Mouse (Mus musculus): ENCODE results near the gene Gm4756. TPM values are rescaled to one million over a fixed set of nuclear protein-coding genes. Genes with fewer than 3 reads are reported as not detected.
"Not testable (repeated sequence)": the region's sequence is repeated elsewhere in the genome, so short reads cannot be mapped to it uniquely, and the experiment has no call there.

Gm4756 gene
- not detected in 2 replicates for polyA plus RNA-seq (2016; fragmentation: Nextera tagmentation; extraction: Ambion mirVana)

DNA sequence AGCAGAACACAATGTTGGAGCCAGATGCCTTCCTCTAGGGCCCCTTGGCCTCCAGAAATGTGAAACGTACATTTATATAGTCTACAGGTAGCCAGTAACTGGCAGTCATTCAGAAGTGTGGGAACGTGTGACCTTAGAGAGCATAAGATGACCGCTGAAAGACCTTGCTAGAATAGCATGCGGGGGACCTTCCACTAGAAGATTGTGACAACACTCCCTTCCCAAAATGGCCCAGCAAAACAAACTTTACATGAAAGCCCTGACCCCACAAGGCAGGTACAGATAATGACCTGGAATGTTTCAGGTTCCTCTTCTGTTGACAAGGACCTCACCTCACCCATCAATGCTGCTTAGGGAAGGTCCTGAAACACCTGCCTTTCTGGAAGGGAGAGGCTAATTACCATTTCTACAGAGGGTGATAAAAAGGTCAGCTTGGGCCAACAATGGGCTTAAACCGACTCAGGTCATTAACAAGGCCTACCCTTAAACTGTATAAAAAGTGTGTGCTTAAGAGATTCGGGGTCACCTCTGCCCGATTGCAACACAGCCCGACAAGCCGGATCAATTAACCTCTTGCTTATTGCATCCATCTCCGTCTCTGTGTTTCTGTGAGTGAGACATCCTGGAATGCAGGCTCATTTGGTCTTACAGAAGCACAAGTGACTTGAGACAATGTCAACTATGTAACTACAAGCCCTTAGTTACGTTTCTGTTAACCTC is at the start of gene Gm4756:
Gene Gm4756, minus strand, starts transcription at position 51 of the 720 bp plus-strand sequence.
- no peak within 1 kb of the TSS for H3K9ac ChIP-seq
- no peak for ATAC-seq (ENCODE audit: insufficient number of reproducible peaks, insufficient read depth, low FRiP score, low TSS enrichment)
- H3K4me1 ChIP-seq: no peaks in the 10 kb centered on the region
- H3K36me3 ChIP-seq: no peaks in the 10 kb centered on the region
- no peak within 1 kb of the TSS for H3K4me2 ChIP-seq (replicated peaks)
- 0 out of 2 replicates have a peak, but pooled peaks cover 4% of the 10 kb centered on the region for H3K9me3 ChIP-seq
- no peak within 1 kb of the TSS for H3K27ac ChIP-seq
- no peaks in the 10 kb centered on the region for H3K27me3 ChIP-seq
- WGBS: 76% methylated on average over 11 of the region's 11 CpGs
- H3K4me3 ChIP-seq: no peak within 1 kb of the TSS

DNA sequence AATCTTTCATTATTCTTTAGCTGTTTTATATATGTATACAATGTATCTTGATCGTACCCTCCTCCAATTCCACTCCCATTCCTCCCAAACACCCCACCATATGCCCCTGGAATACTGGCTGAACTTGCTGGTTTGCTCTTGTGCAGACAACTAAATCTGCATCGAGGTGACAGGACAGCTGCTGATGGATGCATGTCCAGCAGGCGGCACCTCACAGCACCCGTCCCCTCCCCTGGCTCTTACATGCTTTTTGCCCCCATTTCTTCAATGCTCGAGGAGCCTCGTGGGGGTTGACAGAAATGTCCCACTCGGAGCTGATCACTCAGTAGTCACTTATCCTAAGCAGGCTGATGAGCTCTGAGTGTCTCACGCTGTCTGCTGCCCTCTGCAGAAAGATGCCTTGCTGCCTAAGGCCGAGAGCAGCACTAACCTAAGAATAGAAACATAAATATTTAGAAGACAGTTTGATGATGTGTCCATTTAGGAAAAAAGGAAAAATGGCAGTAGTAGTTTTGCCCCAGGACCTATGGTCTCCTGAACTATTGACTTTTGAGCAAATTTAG is 45.5 kb upstream of the Gm4756 start:
- no peak overlapping the region for H3K4me3 ChIP-seq
- no peak overlapping the region for H3K4me2 ChIP-seq (replicated peaks)
- no peaks in the 10 kb centered on the region for H3K9me3 ChIP-seq
- no peaks in the 10 kb centered on the region for H3K36me3 ChIP-seq
- no peak for ATAC-seq (ENCODE audit: insufficient number of reproducible peaks, insufficient read depth, low FRiP score, low TSS enrichment)
- no peak overlapping the region for H3K27ac ChIP-seq
- no peaks in the 10 kb centered on the region for H3K4me1 ChIP-seq
- 48% methylated on average over 9 of the region's 9 CpGs for WGBS
- no peak overlapping the region for H3K9ac ChIP-seq
- no peaks in the 10 kb centered on the region for H3K27me3 ChIP-seq

GRCm38 (mm10) chr12:72694438-72694837 is 45.0 kb upstream of the Gm4756 start:
- Histone ChIP-seq H3K4me3 (no peak overlapping the region), H3K36me3 (no peaks in the 10 kb centered on the region), H3K27ac (no peak overlapping the region), H3K9me3 (no peaks in the 10 kb centered on the region), H3K4me2 (replicated peaks) (no peak overlapping the region), H3K4me1 (no peaks in the 10 kb centered on the region), H3K9ac (no peak overlapping the region), H3K27me3 (no peaks in the 10 kb centered on the region)
- 75% methylated on average over 12 of the region's 12 CpGs for WGBS
- ATAC-seq (ENCODE audit: insufficient number of reproducible peaks, insufficient read depth, low FRiP score, low TSS enrichment): no peak

DNA sequence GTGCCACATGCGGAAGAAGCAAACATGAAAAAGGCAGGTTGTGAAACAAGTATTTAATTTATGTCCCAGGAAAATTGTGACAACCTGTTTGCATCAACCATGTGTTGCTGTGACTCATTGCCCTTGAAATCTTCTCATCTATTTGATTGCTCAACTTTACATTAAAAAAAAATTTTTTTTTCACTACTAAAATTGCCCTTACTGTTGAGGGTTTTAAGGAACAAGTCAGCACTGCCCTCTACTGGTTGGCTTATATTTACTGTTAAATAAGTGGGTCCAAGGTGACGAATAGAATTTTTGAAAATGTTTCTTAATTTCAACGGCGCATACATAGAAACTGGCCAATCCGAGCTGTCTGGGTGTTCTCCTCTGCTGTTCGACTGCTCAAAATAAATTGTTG is 44.4 kb upstream of the Gm4756 start:
- Histone ChIP-seq H3K4me1 (no peaks in the 10 kb centered on the region), H3K9me3 (no peaks in the 10 kb centered on the region), H3K36me3 (no peaks in the 10 kb centered on the region), H3K27ac (no peak overlapping the region), H3K4me2 (replicated peaks) (no peak overlapping the region), H3K4me3 (no peak overlapping the region), H3K27me3 (no peaks in the 10 kb centered on the region), H3K9ac (no peak overlapping the region)
- 44% methylated on average over 6 of the region's 6 CpGs for WGBS
- ATAC-seq (ENCODE audit: insufficient number of reproducible peaks, insufficient read depth, low FRiP score, low TSS enrichment): no peak

DNA sequence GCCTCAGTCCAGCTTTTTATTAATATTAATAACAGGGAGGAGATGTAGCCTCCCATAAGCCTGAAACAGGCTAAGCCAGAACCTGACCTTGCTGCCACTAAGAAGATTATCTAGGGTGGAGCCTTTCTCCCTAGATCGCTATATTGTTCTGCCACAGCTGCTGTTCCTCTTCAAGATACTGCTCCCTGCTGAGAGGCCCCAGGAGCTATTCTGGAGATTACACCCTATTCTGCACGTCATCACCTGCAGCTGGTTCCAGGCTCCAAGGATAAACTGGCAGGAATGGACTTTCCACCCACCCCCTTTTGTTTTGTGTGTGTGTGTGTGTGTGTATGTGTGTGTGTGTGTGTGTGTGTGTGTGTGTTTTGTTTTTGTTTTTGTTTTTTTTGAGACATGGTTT is 38.8 kb upstream of the Gm4756 start:
- 47% methylated on average over 2 of the region's 2 CpGs for WGBS

DNA sequence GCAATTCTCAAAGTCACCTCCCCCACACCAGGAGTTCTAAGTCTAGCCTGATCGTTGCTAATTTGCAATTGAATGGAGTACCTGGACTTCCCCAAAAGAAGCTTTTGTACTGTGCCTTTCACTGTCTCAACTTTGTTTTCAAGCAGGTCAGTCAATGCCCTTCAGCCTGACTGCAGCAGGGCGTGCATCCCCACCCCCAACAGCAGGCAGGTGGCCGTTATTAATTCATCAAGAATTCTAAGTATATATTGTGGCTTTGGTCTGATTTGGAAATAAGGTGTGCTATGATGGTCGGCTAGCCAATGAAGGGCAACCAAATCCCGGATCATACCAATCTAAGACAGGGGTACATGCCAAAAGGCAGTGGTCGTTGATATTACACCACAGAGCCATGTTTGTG is 38.3 kb upstream of the Gm4756 start:
- H3K4me3 ChIP-seq; ATAC-seq (ENCODE audit: insufficient number of reproducible peaks, insufficient read depth, low FRiP score, low TSS enrichment); H3K27ac ChIP-seq; H3K9me3 ChIP-seq; H3K27me3 ChIP-seq; H3K4me2 ChIP-seq (replicated peaks); H3K4me1 ChIP-seq; H3K9ac ChIP-seq; H3K36me3 ChIP-seq: not testable (repeated sequence)
- 25% methylated on average over 6 of the region's 6 CpGs for WGBS

More for the DNA sequence above, 38.8 kb upstream of the Gm4756 start:
- ATAC-seq (ENCODE audit: insufficient number of reproducible peaks, insufficient read depth, low FRiP score, low TSS enrichment); H3K27ac ChIP-seq; H3K36me3 ChIP-seq; H3K27me3 ChIP-seq; H3K4me1 ChIP-seq; H3K4me2 ChIP-seq (replicated peaks); H3K4me3 ChIP-seq; H3K9me3 ChIP-seq; H3K9ac ChIP-seq: not testable (repeated sequence)

GRCm38 (mm10) chr12:72686566-72686965 is 37.1 kb upstream of the Gm4756 start:
- WGBS: 70% methylated on average over 4 of the region's 4 CpGs
- H3K9me3 ChIP-seq; H3K4me3 ChIP-seq; ATAC-seq (ENCODE audit: insufficient number of reproducible peaks, insufficient read depth, low FRiP score, low TSS enrichment); H3K4me2 ChIP-seq (replicated peaks); H3K27me3 ChIP-seq; H3K9ac ChIP-seq; H3K36me3 ChIP-seq; H3K27ac ChIP-seq; H3K4me1 ChIP-seq: not testable (repeated sequence)

- Histone ChIP-seq H3K4me3 (no peak overlapping the region), H3K36me3 (no peaks in the 10 kb centered on the region), H3K27ac (no peak overlapping the region), H3K27me3 (no peaks in the 10 kb centered on the region), H3K4me2 (replicated peaks) (no peak overlapping the region), H3K4me1 (no peaks in the 10 kb centered on the region), H3K9me3 (no peaks in the 10 kb centered on the region), H3K9ac (no peak overlapping the region)
- WGBS: 91% methylated on average over 3 of the region's 3 CpGs
- no peak for ATAC-seq (ENCODE audit: insufficient number of reproducible peaks, insufficient read depth, low FRiP score, low TSS enrichment)
These were observed 34.2 kb upstream of the Gm4756 start for GRCm38 (mm10) chr12:72683612-72684011.

GRCm38 (mm10) chr12:72682511-72683282 is 33.2 kb upstream of the Gm4756 start:
- Histone ChIP-seq H3K27me3 (no peaks in the 10 kb centered on the region), H3K4me1 (no peaks in the 10 kb centered on the region), H3K27ac (no peak overlapping the region), H3K4me2 (replicated peaks) (no peak overlapping the region), H3K4me3 (no peak overlapping the region), H3K9me3 (no peaks in the 10 kb centered on the region), H3K36me3 (no peaks in the 10 kb centered on the region), H3K9ac (no peak overlapping the region)
- no peak for ATAC-seq (ENCODE audit: insufficient number of reproducible peaks, insufficient read depth, low FRiP score, low TSS enrichment)
- WGBS: 63% methylated on average over 8 of the region's 8 CpGs

- 93% methylated on average over 1 of the region's 1 CpGs for WGBS
- ATAC-seq (ENCODE audit: insufficient number of reproducible peaks, insufficient read depth, low FRiP score, low TSS enrichment): no peak
- no peaks in the 10 kb centered on the region for H3K9me3 ChIP-seq
- H3K27ac ChIP-seq: no peak overlapping the region
- H3K4me3 ChIP-seq: no peak overlapping the region
- H3K4me2 ChIP-seq (replicated peaks): no peak overlapping the region
- H3K27me3 ChIP-seq: no peaks in the 10 kb centered on the region
- no peaks in the 10 kb centered on the region for H3K36me3 ChIP-seq
- no peaks in the 10 kb centered on the region for H3K4me1 ChIP-seq
- H3K9ac ChIP-seq: no peak overlapping the region
These were observed 32.5 kb upstream of the Gm4756 start for GRCm38 (mm10) chr12:72681919-72682318.

DNA sequence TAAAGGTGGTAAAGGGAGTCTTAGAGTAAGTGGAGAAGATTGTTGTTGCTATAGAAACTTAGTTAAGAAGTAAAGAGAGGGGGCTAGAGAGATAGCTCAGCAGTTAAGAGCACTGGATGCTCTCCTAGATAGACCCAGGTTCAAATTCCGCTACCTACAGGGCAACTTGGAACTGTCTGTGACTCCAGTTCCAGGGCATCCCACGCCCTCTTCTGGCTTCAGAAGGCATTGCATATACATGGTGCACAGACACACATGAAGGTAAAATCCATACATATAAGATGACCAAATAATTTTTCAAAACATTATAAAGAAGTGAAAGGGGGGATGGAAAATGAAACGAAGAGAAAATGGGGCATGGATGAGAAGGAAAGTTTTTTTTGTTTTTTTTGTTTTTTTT is 30.2 kb upstream of the Gm4756 start:
- H3K27me3 ChIP-seq: no peaks in the 10 kb centered on the region

GRCm38 (mm10) chr12:72674820-72675219 is 25.4 kb upstream of the Gm4756 start:
- H3K4me2 ChIP-seq (replicated peaks): no peak overlapping the region
- no peak for ATAC-seq (ENCODE audit: insufficient number of reproducible peaks, insufficient read depth, low FRiP score, low TSS enrichment)
- no peaks in the 10 kb centered on the region for H3K9me3 ChIP-seq
- WGBS: 60% methylated on average over 2 of the region's 2 CpGs
- H3K36me3 ChIP-seq: no peaks in the 10 kb centered on the region
- no peak overlapping the region for H3K4me3 ChIP-seq
- no peak overlapping the region for H3K27ac ChIP-seq
- no peaks in the 10 kb centered on the region for H3K4me1 ChIP-seq
- H3K9ac ChIP-seq: no peak overlapping the region
- no peaks in the 10 kb centered on the region for H3K27me3 ChIP-seq

More for the DNA sequence above, 30.2 kb upstream of the Gm4756 start:
- Histone ChIP-seq H3K4me1 (no peaks in the 10 kb centered on the region), H3K36me3 (no peaks in the 10 kb centered on the region), H3K9ac (no peak overlapping the region), H3K4me3 (no peak overlapping the region), H3K9me3 (no peaks in the 10 kb centered on the region), H3K4me2 (replicated peaks) (no peak overlapping the region), H3K27ac (no peak overlapping the region)
- no peak for ATAC-seq (ENCODE audit: insufficient number of reproducible peaks, insufficient read depth, low FRiP score, low TSS enrichment)
- 72% methylated on average over 3 of the region's 3 CpGs for WGBS

All from embryonic facial prominence, embryonic 12.5 days (tissue).